Mouse (Mus musculus): Measurements from ENCODE around the gene Utp4.
"Not testable (repeated sequence)": the region's sequence is repeated elsewhere in the genome, so short reads cannot be mapped to it uniquely, and the experiment has no call there.

DNA sequence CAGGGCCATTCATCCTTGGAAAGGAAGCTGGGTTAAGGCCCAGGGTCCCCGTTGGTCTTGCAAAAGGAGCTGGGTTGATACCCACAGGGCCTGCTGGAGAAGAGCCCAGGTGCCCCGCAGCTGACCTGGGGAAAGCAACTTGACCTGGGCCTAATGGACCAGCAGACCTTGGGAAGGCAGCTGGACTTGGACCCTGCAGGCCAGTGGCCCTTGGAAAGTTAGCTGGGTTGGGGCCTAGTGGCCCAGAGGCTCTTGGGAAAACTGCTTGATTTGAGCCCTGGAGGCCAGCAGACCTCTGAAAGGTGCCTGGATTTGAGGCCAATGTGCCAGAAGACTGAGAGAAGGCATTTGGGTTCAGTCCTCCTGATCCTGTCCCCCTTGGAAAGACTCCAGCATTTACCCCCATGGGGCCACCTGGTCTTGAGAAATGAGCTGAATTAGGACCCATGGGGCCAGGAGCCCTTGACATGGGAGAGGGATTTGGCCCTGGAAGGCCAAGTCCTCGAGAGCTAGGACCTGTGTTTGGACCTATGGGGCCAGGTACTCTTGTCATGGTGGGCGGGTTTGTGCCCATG, 8.5 kb upstream of the Utp4 start:
- TF ChIP-seq ZC3H11A (IDR thresholded peaks at IDR 0.05; ENCODE audit: borderline replicate concordance, low read depth, low read length); ZNF384 (IDR thresholded peaks at IDR 0.05; ENCODE audit: low read depth, low read length); CHD2 (IDR thresholded peaks at IDR 0.05; ENCODE audit: low read depth, low read length); HCFC1 (IDR thresholded peaks at IDR 0.05; ENCODE audit: borderline replicate concordance, insufficient read depth, low read length): not testable (repeated sequence)

Measured in ES-E14 (cell line).